Mouse (Mus musculus): ENCODE measurements around the gene Hoxa11.

- TF ChIP-seq CTCF (IDR thresholded peaks at IDR 0.05; ENCODE audit: borderline replicate concordance, control insufficient read depth, extremely low read depth, insufficient read depth, low read length, poor library complexity) (no peak), POLR2A (IDR thresholded peaks at IDR 0.05; ENCODE audit: control insufficient read depth, extremely low read depth, insufficient read depth, low read length, poor library complexity) (no peak)
Observed at GRCm38 (mm10) chr6:52231885-52232567, 13.6 kb downstream of the Hoxa11 start.

Measured in thymus, adult 2 months (tissue).